Mouse (Mus musculus) WW6 (cell line): ENCODE measurements around the gene Wfdc15a.
"Not testable (repeated sequence)": the region's sequence is repeated elsewhere in the genome, so short reads cannot be mapped to it uniquely, and the experiment has no call there.

ENCODE experiments used
- DNase-seq: peaks from one replicate; pipeline ENCODE4 v3.0.0-alpha.2; 2013; ENCODE audit warnings: low read depth, low spot score

Wfdc15a gene

GRCm38 (mm10) chr2:164199626-164200327 lies at the start of gene Wfdc15a:
TSS of gene Wfdc15a (minus strand) at chr2:164200130.
- no peak for DNase-seq

GRCm38 (mm10) chr2:164238366-164238765 lies 38.4 kb upstream of the Wfdc15a start, which contains the start of gene Svs2:
TSS of gene Svs2 (minus strand) at chr2:164238466.
- DNase-seq, result no peak

- no peak for DNase-seq
Observed at GRCm38 (mm10) chr2:164232671-164233070, 32.7 kb upstream of the Wfdc15a start.

- no peak for DNase-seq
Observed at GRCm38 (mm10) chr2:164228361-164229070, 28.6 kb upstream of the Wfdc15a start.

- DNase-seq, result no peak
Observed at GRCm38 (mm10) chr2:164221522-164221921, 21.6 kb upstream of the Wfdc15a start, which contains the start of gene Wfdc15b. TSS of gene Wfdc15b (minus strand) at chr2:164221660.

- DNase-seq, result no peak
Observed at GRCm38 (mm10) chr2:164219295-164219694, 19.4 kb upstream of the Wfdc15a start.

- no peak for DNase-seq
Observed at GRCm38 (mm10) chr2:164212711-164213110, 12.8 kb upstream of the Wfdc15a start.

- no peak for DNase-seq
Observed at GRCm38 (mm10) chr2:164210892-164211291, 11.0 kb upstream of the Wfdc15a start.

- no peak for DNase-seq
Observed at GRCm38 (mm10) chr2:164206676-164207075, 6.7 kb upstream of the Wfdc15a start.

- not testable (repeated sequence) for DNase-seq
Observed at GRCm38 (mm10) chr2:164206011-164206410, 6.1 kb upstream of the Wfdc15a start.

- no peak for DNase-seq
Observed at GRCm38 (mm10) chr2:164196700-164196990, 3.3 kb downstream of the Wfdc15a start.

GRCm38 (mm10) chr2:164195971-164196699 lies 3.8 kb downstream of the Wfdc15a start:
- no peak for DNase-seq

GRCm38 (mm10) chr2:164194959-164195630 lies 4.8 kb downstream of the Wfdc15a start:
- no peak for DNase-seq

- no peak for DNase-seq
Observed at GRCm38 (mm10) chr2:164192279-164192678, 7.7 kb downstream of the Wfdc15a start.

GRCm38 (mm10) chr2:164190576-164190975 lies 9.4 kb downstream of the Wfdc15a start, which contains the start of gene Wfdc12:
TSS of gene Wfdc12 (minus strand) at chr2:164190608.
- no peak for DNase-seq

- DNase-seq, result no peak
Observed at GRCm38 (mm10) chr2:164188722-164189121, 11.2 kb downstream of the Wfdc15a start.

- DNase-seq, result no peak
Observed at GRCm38 (mm10) chr2:164184145-164184719, 15.7 kb downstream of the Wfdc15a start.

GRCm38 (mm10) chr2:164183340-164183739 lies 16.6 kb downstream of the Wfdc15a start:
- no peak for DNase-seq

GRCm38 (mm10) chr2:164182692-164183255 lies 17.2 kb downstream of the Wfdc15a start, which contains the start of gene Wfdc5:
TSS of gene Wfdc5 (minus strand) at chr2:164182742.
- DNase-seq, result no peak

GRCm38 (mm10) chr2:164180770-164181169 lies 19.2 kb downstream of the Wfdc15a start:
- DNase-seq, result no peak

- DNase-seq, result no peak
Observed at GRCm38 (mm10) chr2:164180124-164180523, 19.8 kb downstream of the Wfdc15a start.
